Mouse (Mus musculus) embryonic facial prominence, embryonic 13.5 days (tissue): Measurements from ENCODE around the gene Arrdc2. TPM values are rescaled to one million over a fixed set of nuclear protein-coding genes. Genes with fewer than 3 reads are reported as not detected.
A peak's percentile ranks its signal among the peaks of the same experiment; 100 is the strongest.

Experiments used
- ATAC-seq: fragments of 200-750 bp; cut with Nextera tagmentation; 2 replicates; pipeline ENCODE4 v1.8.0; 2017; ENCODE audit warnings: low read depth; ENCODE audit not compliant: insufficient number of reproducible peaks, insufficient read depth, low FRiP score, low TSS enrichment
- H3K27ac ChIP-seq: fragments of 300-500 bp; sonication (generic); 2 replicates; pipeline ENCODE4 v1.5.1; 2015; ENCODE audit warnings: moderate library complexity, mild to moderate bottlenecking, inconsistent platforms
- H3K27me3 ChIP-seq: fragments of 300-500 bp; sonication (generic); 2 replicates; pipeline ENCODE4 v1.6.1; 2015; ENCODE audit warnings: mild to moderate bottlenecking, inconsistent platforms
- H3K36me3 ChIP-seq: fragments of 300-500 bp; sonication (generic); 2 replicates; pipeline ENCODE4 v1.6.1; 2015; ENCODE audit warnings: mild to moderate bottlenecking, inconsistent platforms
- H3K4me1 ChIP-seq: fragments of 300-500 bp; sonication (generic); 2 replicates; pipeline ENCODE4 v1.6.1; 2015; ENCODE audit warnings: inconsistent platforms
- H3K4me2 ChIP-seq: fragments of 300-500 bp; sonication (generic); 2 replicates; pipeline ENCODE4 v1.6.1; 2015; ENCODE audit warnings: moderate library complexity, mild to moderate bottlenecking, inconsistent platforms
- H3K4me3 ChIP-seq: fragments of 300-500 bp; sonication (generic); 2 replicates; pipeline ENCODE4 v1.5.1; 2015; ENCODE audit warnings: mild to moderate bottlenecking, inconsistent platforms
- H3K9ac ChIP-seq: fragments of 300-500 bp; sonication (generic); 2 replicates; pipeline ENCODE4 v1.6.1; 2015; ENCODE audit warnings: mild to moderate bottlenecking, inconsistent platforms
- H3K9me3 ChIP-seq: fragments of 300-500 bp; sonication (generic); 2 replicates; pipeline ENCODE4 v1.6.1; 2016; ENCODE audit warnings: inconsistent platforms
- WGBS: fragments of 180-500 bp; shearing (Covaris S2); methylation state at CpG from one replicate; pipeline ENCODE4 v1.1.7; 2015; ENCODE audit warnings: mixed read lengths; 5-methylcytosine and 5-hydroxymethylcytosine counted together
- polyA plus RNA-seq: library from polyadenylated mRNA; unstranded; fragments of >200 nt; fragmentation: Nextera tagmentation; extraction: Ambion mirVana; gene quantifications from 2 replicates; pipeline ENCODE4 v1.2.1, GENCODE M21; 2015

Arrdc2 gene
- polyA plus RNA-seq, 1 experiment from 2014 or later = 7.7 TPM

- ATAC-seq = no peak
- peaks cover 48% of the 10 kb centered on the region for H3K4me1 ChIP-seq
- WGBS = 1% methylated on average over 46 of the region's 46 CpGs
- H3K36me3 ChIP-seq = peaks cover 8% of the 10 kb centered on the region
- no peaks in the 10 kb centered on the region for H3K9me3 ChIP-seq
- H3K4me2 ChIP-seq = peak overlapping the region; percentile 96
- peak overlapping the region; percentile 52 for H3K4me3 ChIP-seq
- H3K27ac ChIP-seq = peak overlapping the region; percentile 90
- H3K9ac ChIP-seq = peak overlapping the region; percentile 74
- peaks cover 34% of the 10 kb centered on the region for H3K27me3 ChIP-seq
These were observed 24.6 kb upstream of the Arrdc2 start for GRCm38 (mm10) chr8:70863956-70864711.

- ATAC-seq = no peak
- peak within 1 kb of the TSS; percentile 90; the same call in 1 of the 2 replicates for H3K27ac ChIP-seq
- peak within 1 kb of the TSS; percentile 52 for H3K4me3 ChIP-seq
- peaks cover 42% of the 10 kb centered on the region for H3K4me1 ChIP-seq
- peaks cover 34% of the 10 kb centered on the region for H3K27me3 ChIP-seq
- H3K4me2 ChIP-seq = peak within 1 kb of the TSS; percentile 96
- no peaks in the 10 kb centered on the region for H3K9me3 ChIP-seq
- peak within 1 kb of the TSS; percentile 74 for H3K9ac ChIP-seq
- under 1% methylated on average over 54 of the region's 55 CpGs for WGBS
- H3K36me3 ChIP-seq = peaks cover 6% of the 10 kb centered on the region
These were observed 23.5 kb upstream of the Arrdc2 start, which contains the start of gene Kcnn1 for GRCm38 (mm10) chr8:70862824-70863641. Kcnn1 (minus strand) TSS chr8:70863258.

- Histone ChIP-seq H3K36me3 (0 out of 2 replicates have a peak, but pooled peaks cover 5% of the 10 kb centered on the region), H3K4me3 (no peak overlapping the region), H3K4me1 (peaks cover 26% of the 10 kb centered on the region), H3K9me3 (no peaks in the 10 kb centered on the region), H3K9ac (peak overlapping the region; percentile 41), H3K4me2 (peak overlapping the region; percentile 89), H3K27ac (peak overlapping the region; percentile 51), H3K27me3 (peaks cover 13% of the 10 kb centered on the region)
- WGBS = 3% methylated on average over 4 of the region's 4 CpGs
- no peak for ATAC-seq
These were observed 18.0 kb upstream of the Arrdc2 start for GRCm38 (mm10) chr8:70857516-70857915.

- Histone ChIP-seq H3K4me3 (peak overlapping the region; percentile 56), H3K9me3 (no peaks in the 10 kb centered on the region), H3K9ac (peak overlapping the region; percentile 78), H3K4me2 (peak overlapping the region; percentile 89), H3K4me1 (peaks cover 22% of the 10 kb centered on the region), H3K36me3 (0 out of 2 replicates have a peak, but pooled peaks cover 5% of the 10 kb centered on the region), H3K27me3 (peaks cover 5% of the 10 kb centered on the region), H3K27ac (peak overlapping the region; percentile 51; the same call in 1 of the 2 replicates)
- 8% methylated on average over 33 of the region's 33 CpGs for WGBS
- ATAC-seq = 0 out of 2 replicates have a peak, but pooled peaks have one; percentile 57
These were observed 17.1 kb upstream of the Arrdc2 start for GRCm38 (mm10) chr8:70856541-70857197.

- no peak for ATAC-seq
- H3K9me3 ChIP-seq = no peaks in the 10 kb centered on the region
- no peak overlapping the region for H3K27ac ChIP-seq
- H3K4me3 ChIP-seq = peak overlapping the region; percentile 56; the same call in 1 of the 2 replicates
- no peaks in the 10 kb centered on the region for H3K27me3 ChIP-seq
- peak overlapping the region; percentile 89 for H3K4me2 ChIP-seq
- H3K36me3 ChIP-seq = 0 out of 2 replicates have a peak, but pooled peaks cover 5% of the 10 kb centered on the region
- H3K9ac ChIP-seq = no peak overlapping the region
- WGBS = 64% methylated on average over 5 of the region's 5 CpGs
- peaks cover 22% of the 10 kb centered on the region for H3K4me1 ChIP-seq
These were observed 16.5 kb upstream of the Arrdc2 start for GRCm38 (mm10) chr8:70856028-70856427.

GRCm38 (mm10) chr8:70853863-70854262 is 14.3 kb upstream of the Arrdc2 start:
- H3K4me2 ChIP-seq = no peak overlapping the region
- no peaks in the 10 kb centered on the region for H3K27me3 ChIP-seq
- no peak for ATAC-seq
- no peak overlapping the region for H3K4me3 ChIP-seq
- 83% methylated on average over 2 of the region's 2 CpGs for WGBS
- no peaks in the 10 kb centered on the region for H3K9me3 ChIP-seq
- 0 out of 2 replicates have a peak, but pooled peaks cover 5% of the 10 kb centered on the region for H3K36me3 ChIP-seq
- peaks cover 22% of the 10 kb centered on the region for H3K4me1 ChIP-seq
- H3K27ac ChIP-seq = no peak overlapping the region
- no peak overlapping the region for H3K9ac ChIP-seq

- WGBS = 91% methylated on average over 41 of the region's 41 CpGs
- Histone ChIP-seq H3K36me3 (0 out of 2 replicates have a peak, but pooled peaks cover 5% of the 10 kb centered on the region), H3K27ac (no peak overlapping the region), H3K4me2 (no peak overlapping the region), H3K9ac (peak overlapping the region; percentile 27; the same call in 1 of the 2 replicates), H3K9me3 (no peaks in the 10 kb centered on the region), H3K4me1 (peaks cover 14% of the 10 kb centered on the region), H3K27me3 (no peaks in the 10 kb centered on the region), H3K4me3 (no peak overlapping the region)
- no peak for ATAC-seq
These were observed 13.2 kb upstream of the Arrdc2 start for GRCm38 (mm10) chr8:70852595-70853231.

- Histone ChIP-seq H3K4me3 (no peak overlapping the region), H3K36me3 (0 out of 2 replicates have a peak, but pooled peaks cover 5% of the 10 kb centered on the region), H3K9ac (no peak overlapping the region), H3K27me3 (0 out of 2 replicates have a peak, but pooled peaks cover 1% of the 10 kb centered on the region), H3K4me2 (no peak overlapping the region), H3K27ac (no peak overlapping the region), H3K9me3 (no peaks in the 10 kb centered on the region), H3K4me1 (peaks cover 6% of the 10 kb centered on the region)
- no peak for ATAC-seq
- WGBS = 52% methylated on average over 6 of the region's 6 CpGs
These were observed 12.3 kb upstream of the Arrdc2 start for GRCm38 (mm10) chr8:70851837-70852236.

GRCm38 (mm10) chr8:70850947-70851346 is 11.4 kb upstream of the Arrdc2 start:
- Histone ChIP-seq H3K4me1 (no peaks in the 10 kb centered on the region; the same call in 1 of the 2 replicates), H3K9ac (no peak overlapping the region), H3K36me3 (0 out of 2 replicates have a peak, but pooled peaks cover 5% of the 10 kb centered on the region), H3K4me2 (no peak overlapping the region), H3K4me3 (no peak overlapping the region), H3K27me3 (0 out of 2 replicates have a peak, but pooled peaks cover 3% of the 10 kb centered on the region), H3K27ac (no peak overlapping the region), H3K9me3 (no peaks in the 10 kb centered on the region)
- no peak for ATAC-seq
- 85% methylated on average over 4 of the region's 4 CpGs for WGBS

- no peak for ATAC-seq
- Histone ChIP-seq H3K9me3 (no peaks in the 10 kb centered on the region), H3K4me2 (no peak overlapping the region), H3K36me3 (0 out of 2 replicates have a peak, but pooled peaks cover 5% of the 10 kb centered on the region), H3K27me3 (0 out of 2 replicates have a peak, but pooled peaks cover 3% of the 10 kb centered on the region), H3K27ac (no peak overlapping the region), H3K4me1 (no peaks in the 10 kb centered on the region; the same call in 1 of the 2 replicates), H3K4me3 (no peak overlapping the region), H3K9ac (no peak overlapping the region)
- 74% methylated on average over 7 of the region's 7 CpGs for WGBS
These were observed 10.8 kb upstream of the Arrdc2 start for GRCm38 (mm10) chr8:70850132-70850845.
